Mouse (Mus musculus): ENCODE measurements around the gene Lect2. TPM values are rescaled to one million over a fixed set of nuclear protein-coding genes. Genes with fewer than 3 reads are reported as not detected.

Gene Lect2
- total RNA-seq, 1 experiment = not detected

- no peak for DNase-seq (ENCODE audit: low read depth, low spot score)
- no peak overlapping the region for H3K27ac ChIP-seq (ENCODE audit: insufficient read depth, low read depth, low read length, poor library complexity, severe bottlenecking)
- in situ Hi-C loops (cut with MboI; ENCODE audit: low sequenced_read_pairs in 2 of 2, unreplicated experiment in 2 of 2) = no loop called here
- H3K9ac ChIP-seq (ENCODE audit: insufficient read depth, low read depth, low read length, poor library complexity, severe bottlenecking) = no peak overlapping the region
- H3K36me3 ChIP-seq (ENCODE audit: control insufficient read depth, insufficient read depth, low read length, poor library complexity, severe bottlenecking) = no peaks in the 10 kb centered on the region
- H3K4me1 ChIP-seq (ENCODE audit: control insufficient read depth in 2 of 2, insufficient read depth in 2 of 2, low read length in 2 of 2, poor library complexity in 1 of 2) = no peaks in the 10 kb centered on the region
- H3K4me3 ChIP-seq (ENCODE audit: insufficient read depth in 1 of 2, low read depth in 1 of 2, low read length in 2 of 2, poor library complexity in 1 of 2, severe bottlenecking in 1 of 2) = no peak overlapping the region
- no peaks in the 10 kb centered on the region for H3K9me3 ChIP-seq (ENCODE audit: control insufficient read depth, insufficient read depth, low read depth, low read length)
- TF ChIP-seq ZNF384 (IDR thresholded peaks at IDR 0.05; ENCODE audit: low read depth, low read length) (no peak), ZC3H11A (IDR thresholded peaks at IDR 0.05; ENCODE audit: borderline replicate concordance, low read depth, low read length) (peak; percentile 38; the same call in 1 of the 2 replicates)
These were observed 48.2 kb downstream of the Lect2 start for GRCm38 (mm10) chr13:56500132-56500531.

DNA sequence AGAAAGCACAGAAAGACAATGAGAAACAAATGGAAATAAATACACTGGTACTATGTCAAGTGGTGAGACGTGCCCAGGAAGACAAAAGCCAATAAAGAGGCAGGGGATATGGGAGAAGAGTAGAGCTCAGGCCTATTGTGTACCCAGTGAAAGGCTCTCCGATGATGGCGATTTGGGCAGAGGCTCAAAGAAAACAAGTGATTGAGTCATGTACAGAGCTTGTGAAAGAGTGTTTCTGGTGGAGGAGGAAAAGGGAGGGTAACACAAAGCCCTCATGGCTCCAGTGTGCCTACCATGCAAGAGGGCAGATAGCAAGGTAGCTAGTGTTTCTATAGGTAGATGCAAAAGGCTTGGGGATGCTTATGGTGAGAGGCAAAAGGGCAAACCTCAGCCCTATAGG, 53.9 kb downstream of the Lect2 start:
- Histone ChIP-seq H3K4me1 (ENCODE audit: control insufficient read depth in 2 of 2, insufficient read depth in 2 of 2, low read length in 2 of 2, poor library complexity in 1 of 2) (no peaks in the 10 kb centered on the region), H3K27ac (ENCODE audit: insufficient read depth, low read depth, low read length, poor library complexity, severe bottlenecking) (no peak overlapping the region), H3K4me3 (ENCODE audit: insufficient read depth in 1 of 2, low read depth in 1 of 2, low read length in 2 of 2, poor library complexity in 1 of 2, severe bottlenecking in 1 of 2) (no peak overlapping the region), H3K9ac (ENCODE audit: insufficient read depth, low read depth, low read length, poor library complexity, severe bottlenecking) (no peak overlapping the region), H3K9me3 (ENCODE audit: control insufficient read depth, insufficient read depth, low read depth, low read length) (no peaks in the 10 kb centered on the region), H3K36me3 (ENCODE audit: control insufficient read depth, insufficient read depth, low read length, poor library complexity, severe bottlenecking) (no peaks in the 10 kb centered on the region)
- no peak for DNase-seq (ENCODE audit: low read depth, low spot score)
- in situ Hi-C loops (cut with MboI; ENCODE audit: low sequenced_read_pairs in 2 of 2, unreplicated experiment in 2 of 2) = loop anchor here in 1 of 2 experiments (25.0 kb wide), 1 partner anchor 768 kb away; no protein-coding TSS in a partner anchor
- TF ChIP-seq ZC3H11A (IDR thresholded peaks at IDR 0.05; ENCODE audit: borderline replicate concordance, low read depth, low read length) = no peak
- no peak for TF ChIP-seq HCFC1 (IDR thresholded peaks at IDR 0.05; ENCODE audit: borderline replicate concordance, insufficient read depth, low read length)
- TF ChIP-seq MAFK (IDR thresholded peaks at IDR 0.05; ENCODE audit: insufficient read depth, low read depth, low read length) = no peak
- no peak for TF ChIP-seq ZNF384 (IDR thresholded peaks at IDR 0.05; ENCODE audit: low read depth, low read length)
- TF ChIP-seq CHD2 (IDR thresholded peaks at IDR 0.05; ENCODE audit: low read depth, low read length) = no peak

Other genes starting within 250 kb of the Lect2 start
- gene Gm3045, start 121.9 kb downstream of the Lect2 start, total RNA-seq (2012; rRNA removed) = not detected in 2 replicates
- gene Slc25a48, start 110.1 kb downstream of the Lect2 start, total RNA-seq (2012; rRNA removed) = 0.32 and 0.49 TPM in 2 replicates
- not detected in 2 replicates for gene Il9, start 66.3 kb downstream of the Lect2 start, total RNA-seq (2012; rRNA removed)
- 0.58 and 1.2 TPM in 2 replicates for gene Fbxl21, start 26.0 kb downstream of the Lect2 start, total RNA-seq (2012; rRNA removed)
- gene Tgfbi, start 61.0 kb upstream of the Lect2 start, total RNA-seq (2012; rRNA removed) = 16.6 and 37.4 TPM in 2 replicates
- 13.6 and 14.2 TPM in 2 replicates for gene Smad5, start 154.5 kb upstream of the Lect2 start, total RNA-seq (2012; rRNA removed)
- gene Gm45623, start 205.3 kb upstream of the Lect2 start, total RNA-seq (2012; rRNA removed) = not detected in 2 replicates

Data from ES-E14 (cell line).